Mouse (Mus musculus): ENCODE measurements around the gene Ube2h. TPM values are rescaled to one million over a fixed set of nuclear protein-coding genes. Genes with fewer than 3 reads are reported as not detected.

Gene Ube2h
- polyA plus RNA-seq, 1 experiment, result 77.8 TPM

- TF ChIP-seq CTCF (IDR thresholded peaks at IDR 0.05; ENCODE audit: borderline replicate concordance, extremely low read depth, insufficient read depth, insufficient read length) (no peak), POLR2A (IDR thresholded peaks at IDR 0.05; ENCODE audit: borderline replicate concordance, extremely low read depth, insufficient read depth, insufficient read length, poor library complexity, severe bottlenecking) (no peak)
- no peak for DNase-seq (ENCODE audit: low read depth)
These were observed 16.7 kb upstream of the Ube2h start for GRCm38 (mm10) chr6:30321002-30321401.

GRCm38 (mm10) chr6:30319216-30319615, 14.9 kb upstream of the Ube2h start:
- no peak for TF ChIP-seq CTCF (IDR thresholded peaks at IDR 0.05; ENCODE audit: borderline replicate concordance, extremely low read depth, insufficient read depth, insufficient read length)
- TF ChIP-seq POLR2A (IDR thresholded peaks at IDR 0.05; ENCODE audit: borderline replicate concordance, extremely low read depth, insufficient read depth, insufficient read length, poor library complexity, severe bottlenecking), result no peak
- no peak for DNase-seq (ENCODE audit: low read depth)

- no peak for DNase-seq (ENCODE audit: low read depth)
- no peak for TF ChIP-seq CTCF (IDR thresholded peaks at IDR 0.05; ENCODE audit: borderline replicate concordance, extremely low read depth, insufficient read depth, insufficient read length)
- no peak for TF ChIP-seq POLR2A (IDR thresholded peaks at IDR 0.05; ENCODE audit: borderline replicate concordance, extremely low read depth, insufficient read depth, insufficient read length, poor library complexity, severe bottlenecking)
These were observed 7.7 kb upstream of the Ube2h start for GRCm38 (mm10) chr6:30312006-30312405.

GRCm38 (mm10) chr6:30308751-30309150, 4.4 kb upstream of the Ube2h start:
- TF ChIP-seq POLR2A (IDR thresholded peaks at IDR 0.05; ENCODE audit: borderline replicate concordance, extremely low read depth, insufficient read depth, insufficient read length, poor library complexity, severe bottlenecking), result no peak
- no peak for TF ChIP-seq CTCF (IDR thresholded peaks at IDR 0.05; ENCODE audit: borderline replicate concordance, extremely low read depth, insufficient read depth, insufficient read length)
- peak; percentile 14 for DNase-seq (ENCODE audit: low read depth)

GRCm38 (mm10) chr6:30307691-30308090, 3.4 kb upstream of the Ube2h start:
- TF ChIP-seq POLR2A (IDR thresholded peaks at IDR 0.05; ENCODE audit: borderline replicate concordance, extremely low read depth, insufficient read depth, insufficient read length, poor library complexity, severe bottlenecking), result no peak
- no peak for TF ChIP-seq CTCF (IDR thresholded peaks at IDR 0.05; ENCODE audit: borderline replicate concordance, extremely low read depth, insufficient read depth, insufficient read length)
- DNase-seq (ENCODE audit: low read depth), result no peak

GRCm38 (mm10) chr6:30303771-30304398, 454 bp downstream of the Ube2h start:
- DNase-seq (ENCODE audit: low read depth), result peak; percentile 64

GRCm38 (mm10) chr6:30302781-30303631, 1.3 kb downstream of the Ube2h start:
- peak; percentile 65 for DNase-seq (ENCODE audit: low read depth)
- TF ChIP-seq CTCF (IDR thresholded peaks at IDR 0.05; ENCODE audit: borderline replicate concordance, extremely low read depth, insufficient read depth, insufficient read length) (no peak), POLR2A (IDR thresholded peaks at IDR 0.05; ENCODE audit: borderline replicate concordance, extremely low read depth, insufficient read depth, insufficient read length, poor library complexity, severe bottlenecking) (no peak)

GRCm38 (mm10) chr6:30302156-30302555, 2.2 kb downstream of the Ube2h start:
- DNase-seq (ENCODE audit: low read depth), result peak; percentile 24
- no peak for TF ChIP-seq POLR2A (IDR thresholded peaks at IDR 0.05; ENCODE audit: borderline replicate concordance, extremely low read depth, insufficient read depth, insufficient read length, poor library complexity, severe bottlenecking)

- TF ChIP-seq CTCF (IDR thresholded peaks at IDR 0.05; ENCODE audit: borderline replicate concordance, extremely low read depth, insufficient read depth, insufficient read length) (no peak), POLR2A (IDR thresholded peaks at IDR 0.05; ENCODE audit: borderline replicate concordance, extremely low read depth, insufficient read depth, insufficient read length, poor library complexity, severe bottlenecking) (no peak)
- peak; percentile 72 for DNase-seq (ENCODE audit: low read depth)
These were observed 3.4 kb downstream of the Ube2h start for GRCm38 (mm10) chr6:30300901-30301300.

GRCm38 (mm10) chr6:30300372-30300771, 4.0 kb downstream of the Ube2h start:
- peak; percentile 97 for DNase-seq (ENCODE audit: low read depth)
- no peak for TF ChIP-seq POLR2A (IDR thresholded peaks at IDR 0.05; ENCODE audit: borderline replicate concordance, extremely low read depth, insufficient read depth, insufficient read length, poor library complexity, severe bottlenecking)
- TF ChIP-seq CTCF (IDR thresholded peaks at IDR 0.05; ENCODE audit: borderline replicate concordance, extremely low read depth, insufficient read depth, insufficient read length), result no peak

GRCm38 (mm10) chr6:30299683-30300082, 4.7 kb downstream of the Ube2h start:
- TF ChIP-seq CTCF (IDR thresholded peaks at IDR 0.05; ENCODE audit: borderline replicate concordance, extremely low read depth, insufficient read depth, insufficient read length) (no peak), POLR2A (IDR thresholded peaks at IDR 0.05; ENCODE audit: borderline replicate concordance, extremely low read depth, insufficient read depth, insufficient read length, poor library complexity, severe bottlenecking) (no peak)
- no peak for DNase-seq (ENCODE audit: low read depth)

- DNase-seq (ENCODE audit: low read depth), result no peak
- no peak for TF ChIP-seq POLR2A (IDR thresholded peaks at IDR 0.05; ENCODE audit: borderline replicate concordance, extremely low read depth, insufficient read depth, insufficient read length, poor library complexity, severe bottlenecking)
- TF ChIP-seq CTCF (IDR thresholded peaks at IDR 0.05; ENCODE audit: borderline replicate concordance, extremely low read depth, insufficient read depth, insufficient read length), result no peak
These were observed 5.2 kb downstream of the Ube2h start for GRCm38 (mm10) chr6:30299116-30299515.
